Mouse (Mus musculus) heart, adult 2 months (tissue): ENCODE measurements around the gene Ces3a.

Experiments used
- CTCF ChIP-seq: fragments of 200-600 bp; IDR thresholded peaks from 2 replicates; pipeline ENCODE4 v1.8.1; 2022; ENCODE audit warnings: antibody characterized with exemption, mild to moderate bottlenecking, moderate library complexity
- POLR2A ChIP-seq: fragments of 200-500 bp; IDR thresholded peaks from 2 replicates; pipeline ENCODE4 v1.6.1; 2011; ENCODE audit warnings: mild to moderate bottlenecking, low read depth, low read length, control low read depth; ENCODE audit not compliant: insufficient read depth

- TF ChIP-seq POLR2A (no peak), CTCF (no peak)
These were observed at the start of gene Ces3a for GRCm38 (mm10) chr8:105048371-105048854.
